Mouse (Mus musculus): ENCODE data around the gene Csmd2. TPM values are rescaled to one million over a fixed set of nuclear protein-coding genes. Genes with fewer than 3 reads are reported as not detected.

The Csmd2 gene
- polyA plus RNA-seq, 1 experiment from 2014 or later, result 0.32 TPM

- ATAC-seq (ENCODE audit: insufficient read depth, low FRiP score), result no peak
- no peaks in the 10 kb centered on the region for H3K9me3 ChIP-seq (replicated peaks; ENCODE audit: control insufficient read depth, low read length)
- no peak overlapping the region for H3K9ac ChIP-seq (ENCODE audit: low read length)
- H3K4me1 ChIP-seq (ENCODE audit: control insufficient read depth, insufficient read depth, low read length), result no peaks in the 10 kb centered on the region
- no peaks in the 10 kb centered on the region for H3K36me3 ChIP-seq (ENCODE audit: control insufficient read depth, insufficient read depth, low read length)
- no peak overlapping the region for H3K27ac ChIP-seq (ENCODE audit: low read length)
- no peak overlapping the region for H3K4me2 ChIP-seq (ENCODE audit: low read depth, low read length)
- H3K4me3 ChIP-seq (replicated peaks; ENCODE audit: low read length), result no peak overlapping the region
- H3K27me3 ChIP-seq (ENCODE audit: control insufficient read depth, insufficient read depth, low read length), result no peaks in the 10 kb centered on the region
- WGBS, result 73% methylated on average over 8 of the region's 8 CpGs
Observed at GRCm38 (mm10) chr4:128178974-128179373, 191.3 kb downstream of the Csmd2 start.

GRCm38 (mm10) chr4:128179581-128179980, 191.9 kb downstream of the Csmd2 start:
- ATAC-seq (ENCODE audit: insufficient read depth, low FRiP score), result no peak
- Histone ChIP-seq H3K27me3 (ENCODE audit: control insufficient read depth, insufficient read depth, low read length) (no peaks in the 10 kb centered on the region), H3K9ac (ENCODE audit: low read length) (no peak overlapping the region), H3K4me3 (replicated peaks; ENCODE audit: low read length) (no peak overlapping the region), H3K4me1 (ENCODE audit: control insufficient read depth, insufficient read depth, low read length) (no peaks in the 10 kb centered on the region), H3K9me3 (replicated peaks; ENCODE audit: control insufficient read depth, low read length) (no peaks in the 10 kb centered on the region), H3K4me2 (ENCODE audit: low read depth, low read length) (no peak overlapping the region), H3K27ac (ENCODE audit: low read length) (no peak overlapping the region), H3K36me3 (ENCODE audit: control insufficient read depth, insufficient read depth, low read length) (no peaks in the 10 kb centered on the region)
- WGBS, result 71% methylated on average over 2 of the region's 2 CpGs

GRCm38 (mm10) chr4:128184747-128185146, 197.1 kb downstream of the Csmd2 start:
- Histone ChIP-seq H3K27me3 (ENCODE audit: control insufficient read depth, insufficient read depth, low read length) (no peaks in the 10 kb centered on the region), H3K4me1 (ENCODE audit: control insufficient read depth, insufficient read depth, low read length) (no peaks in the 10 kb centered on the region), H3K9ac (ENCODE audit: low read length) (no peak overlapping the region), H3K27ac (ENCODE audit: low read length) (no peak overlapping the region), H3K4me3 (replicated peaks; ENCODE audit: low read length) (no peak overlapping the region), H3K4me2 (ENCODE audit: low read depth, low read length) (no peak overlapping the region), H3K9me3 (replicated peaks; ENCODE audit: control insufficient read depth, low read length) (no peaks in the 10 kb centered on the region), H3K36me3 (ENCODE audit: control insufficient read depth, insufficient read depth, low read length) (no peaks in the 10 kb centered on the region)
- ATAC-seq (ENCODE audit: insufficient read depth, low FRiP score), result no peak
- 66% methylated on average over 1 of the region's 1 CpGs for WGBS

GRCm38 (mm10) chr4:128194454-128194853, 206.8 kb downstream of the Csmd2 start:
- H3K36me3 ChIP-seq (ENCODE audit: control insufficient read depth, insufficient read depth, low read length), result no peaks in the 10 kb centered on the region
- whole genome bisulfite sequencing, result 89% methylated on average over 8 of the region's 8 CpGs
- H3K4me1 ChIP-seq (ENCODE audit: control insufficient read depth, insufficient read depth, low read length), result no peaks in the 10 kb centered on the region
- no peaks in the 10 kb centered on the region for H3K27me3 ChIP-seq (ENCODE audit: control insufficient read depth, insufficient read depth, low read length)
- H3K4me3 ChIP-seq (replicated peaks; ENCODE audit: low read length), result no peak overlapping the region
- H3K27ac ChIP-seq (ENCODE audit: low read length), result no peak overlapping the region
- H3K9me3 ChIP-seq (replicated peaks; ENCODE audit: control insufficient read depth, low read length), result no peaks in the 10 kb centered on the region
- H3K9ac ChIP-seq (ENCODE audit: low read length), result no peak overlapping the region
- no peak for ATAC-seq (ENCODE audit: insufficient read depth, low FRiP score)
- H3K4me2 ChIP-seq (ENCODE audit: low read depth, low read length), result no peak overlapping the region

GRCm38 (mm10) chr4:128217991-128218595, 230.4 kb downstream of the Csmd2 start:
- H3K9ac ChIP-seq (ENCODE audit: low read length), result no peak overlapping the region
- 70% methylated on average over 13 of the region's 13 CpGs for WGBS

GRCm38 (mm10) chr4:128224453-128224852, 236.8 kb downstream of the Csmd2 start:
- no peaks in the 10 kb centered on the region for H3K4me1 ChIP-seq (ENCODE audit: control insufficient read depth, insufficient read depth, low read length)
- no peak overlapping the region for H3K9ac ChIP-seq (ENCODE audit: low read length)
- H3K27ac ChIP-seq (ENCODE audit: low read length), result no peak overlapping the region
- no peak for ATAC-seq (ENCODE audit: insufficient read depth, low FRiP score)
- no peaks in the 10 kb centered on the region for H3K9me3 ChIP-seq (replicated peaks; ENCODE audit: control insufficient read depth, low read length)
- H3K4me3 ChIP-seq (replicated peaks; ENCODE audit: low read length), result no peak overlapping the region
- H3K27me3 ChIP-seq (ENCODE audit: control insufficient read depth, insufficient read depth, low read length), result no peaks in the 10 kb centered on the region
- whole genome bisulfite sequencing, result 53% methylated on average over 6 of the region's 6 CpGs
- H3K36me3 ChIP-seq (ENCODE audit: control insufficient read depth, insufficient read depth, low read length), result no peaks in the 10 kb centered on the region
- H3K4me2 ChIP-seq (ENCODE audit: low read depth, low read length), result no peak overlapping the region

More at GRCm38 (mm10) chr4:128217991-128218595, 230.4 kb downstream of the Csmd2 start:
- H3K27ac ChIP-seq (ENCODE audit: low read length), result no peak overlapping the region
- no peak overlapping the region for H3K4me3 ChIP-seq (replicated peaks; ENCODE audit: low read length)
- H3K27me3 ChIP-seq (ENCODE audit: control insufficient read depth, insufficient read depth, low read length), result no peaks in the 10 kb centered on the region
- no peak for ATAC-seq (ENCODE audit: insufficient read depth, low FRiP score)
- no peaks in the 10 kb centered on the region for H3K9me3 ChIP-seq (replicated peaks; ENCODE audit: control insufficient read depth, low read length)
- H3K4me2 ChIP-seq (ENCODE audit: low read depth, low read length), result no peak overlapping the region
- H3K36me3 ChIP-seq (ENCODE audit: control insufficient read depth, insufficient read depth, low read length), result no peaks in the 10 kb centered on the region
- no peaks in the 10 kb centered on the region for H3K4me1 ChIP-seq (ENCODE audit: control insufficient read depth, insufficient read depth, low read length)

GRCm38 (mm10) chr4:128227377-128228316, 240.0 kb downstream of the Csmd2 start:
- Histone ChIP-seq H3K27ac (ENCODE audit: low read length) (no peak overlapping the region), H3K36me3 (ENCODE audit: control insufficient read depth, insufficient read depth, low read length) (no peaks in the 10 kb centered on the region), H3K4me1 (ENCODE audit: control insufficient read depth, insufficient read depth, low read length) (no peaks in the 10 kb centered on the region), H3K27me3 (ENCODE audit: control insufficient read depth, insufficient read depth, low read length) (no peaks in the 10 kb centered on the region), H3K4me2 (ENCODE audit: low read depth, low read length) (no peak overlapping the region), H3K9me3 (replicated peaks; ENCODE audit: control insufficient read depth, low read length) (no peaks in the 10 kb centered on the region), H3K9ac (ENCODE audit: low read length) (no peak overlapping the region), H3K4me3 (replicated peaks; ENCODE audit: low read length) (no peak overlapping the region)
- ATAC-seq (ENCODE audit: insufficient read depth, low FRiP score), result no peak
- WGBS, result 49% methylated on average over 13 of the region's 13 CpGs

- Histone ChIP-seq H3K4me3 (replicated peaks; ENCODE audit: low read length) (no peak overlapping the region), H3K27ac (ENCODE audit: low read length) (no peak overlapping the region), H3K36me3 (ENCODE audit: control insufficient read depth, insufficient read depth, low read length) (no peaks in the 10 kb centered on the region), H3K27me3 (ENCODE audit: control insufficient read depth, insufficient read depth, low read length) (no peaks in the 10 kb centered on the region), H3K4me1 (ENCODE audit: control insufficient read depth, insufficient read depth, low read length) (no peaks in the 10 kb centered on the region), H3K4me2 (ENCODE audit: low read depth, low read length) (no peak overlapping the region), H3K9me3 (replicated peaks; ENCODE audit: control insufficient read depth, low read length) (no peaks in the 10 kb centered on the region), H3K9ac (ENCODE audit: low read length) (no peak overlapping the region)
- ATAC-seq (ENCODE audit: insufficient read depth, low FRiP score), result no peak
- 78% methylated on average over 13 of the region's 13 CpGs for WGBS
Observed at GRCm38 (mm10) chr4:128233458-128233857, 245.8 kb downstream of the Csmd2 start.

GRCm38 (mm10) chr4:128239113-128239512, 251.5 kb downstream of the Csmd2 start:
- WGBS, result 59% methylated on average over 1 of the region's 1 CpGs
- H3K9ac ChIP-seq (ENCODE audit: low read length), result no peak overlapping the region
- no peaks in the 10 kb centered on the region for H3K9me3 ChIP-seq (replicated peaks; ENCODE audit: control insufficient read depth, low read length)
- no peaks in the 10 kb centered on the region for H3K36me3 ChIP-seq (ENCODE audit: control insufficient read depth, insufficient read depth, low read length)
- no peaks in the 10 kb centered on the region for H3K27me3 ChIP-seq (ENCODE audit: control insufficient read depth, insufficient read depth, low read length)
- no peak overlapping the region for H3K27ac ChIP-seq (ENCODE audit: low read length)
- H3K4me3 ChIP-seq (replicated peaks; ENCODE audit: low read length), result no peak overlapping the region
- no peak for ATAC-seq (ENCODE audit: insufficient read depth, low FRiP score)
- no peaks in the 10 kb centered on the region for H3K4me1 ChIP-seq (ENCODE audit: control insufficient read depth, insufficient read depth, low read length)
- no peak overlapping the region for H3K4me2 ChIP-seq (ENCODE audit: low read depth, low read length)

All from stomach, embryonic 16.5 days (tissue).